Mouse (Mus musculus) embryonic facial prominence, embryonic 14.5 days (tissue): ENCODE measurements around the gene Gm17079. TPM values are rescaled to one million over a fixed set of nuclear protein-coding genes. Genes with fewer than 3 reads are reported as not detected.
A peak's percentile ranks its signal among the peaks of the same experiment; 100 is the strongest.
"Not testable (repeated sequence)": the region's sequence is repeated elsewhere in the genome, so short reads cannot be mapped to it uniquely, and the experiment has no call there.

ENCODE experiments used
- ATAC-seq: fragments of 200-750 bp; cut with Nextera tagmentation; 2 replicates; pipeline ENCODE4 v1.8.0; 2017; ENCODE audit warnings: low read depth, moderate number of reproducible peaks, moderate TSS enrichment
- DNase-seq: peaks from one replicate; pipeline ENCODE4 v3.0.0-alpha.2; 2015; ENCODE audit warnings: low spot score
- H3K27ac ChIP-seq: fragments of 300-500 bp; sonication (generic); replicated peaks from 2 replicates; pipeline ENCODE4 v1.5.1; 2014; ENCODE audit warnings: low read depth, mild to moderate bottlenecking, low read length, moderate library complexity
- H3K27me3 ChIP-seq: fragments of 300-500 bp; sonication (generic); replicated peaks from 2 replicates; pipeline ENCODE4 v1.6.1; 2014; ENCODE audit warnings: low read length; ENCODE audit not compliant: control insufficient read depth, insufficient read depth
- H3K36me3 ChIP-seq: fragments of 300-500 bp; sonication (generic); 2 replicates; pipeline ENCODE4 v1.6.1; 2014; ENCODE audit warnings: low read length, mixed read lengths; ENCODE audit not compliant: control insufficient read depth, insufficient read depth
- H3K4me1 ChIP-seq: fragments of 300-500 bp; sonication (generic); 2 replicates; pipeline ENCODE4 v1.6.1; 2014; ENCODE audit warnings: antibody characterized with exemption, low read length; ENCODE audit not compliant: control insufficient read depth, insufficient read depth
- H3K4me2 ChIP-seq: fragments of 300-500 bp; sonication (generic); 2 replicates; pipeline ENCODE4 v1.6.1; 2014; ENCODE audit warnings: low read depth, mild to moderate bottlenecking, low read length, moderate library complexity, mixed read lengths
- H3K4me3 ChIP-seq: fragments of 300-500 bp; sonication (generic); 2 replicates; pipeline ENCODE4 v1.5.1; 2014; ENCODE audit warnings: low read depth, mild to moderate bottlenecking, low read length
- H3K9ac ChIP-seq: fragments of 300-500 bp; sonication (generic); 2 replicates; pipeline ENCODE4 v1.6.1; 2014; ENCODE audit warnings: low read depth, mild to moderate bottlenecking, low read length, moderate library complexity, mixed read lengths
- H3K9me3 ChIP-seq: fragments of 300-500 bp; sonication (generic); 2 replicates; pipeline ENCODE4 v1.6.1; 2016; ENCODE audit warnings: low read length; ENCODE audit not compliant: control insufficient read depth
- WGBS: fragments of 180-500 bp; shearing (Covaris S2); extraction: QIAGEN DNeasy Blood & Tissue Kit; methylation state at CpG from one replicate; pipeline ENCODE4 v1.1.7; 2014; 5-methylcytosine and 5-hydroxymethylcytosine counted together
- polyA plus RNA-seq: library from polyadenylated mRNA; unstranded; fragments of >200 nt; fragmentation: Nextera tagmentation; extraction: Ambion mirVana; gene quantifications from 2 replicates; pipeline ENCODE4 v1.2.1, GENCODE M21; 2014

Gm17079 gene
- polyA plus RNA-seq, result not detected in 2 replicates

GRCm38 (mm10) chr14:51695368-51695767 is at the start of gene Gm17079:
Gene Gm17079 (minus strand): TSS chr14:51695468.
- no CpG with 5 or more reads among the region's 2 CpGs for WGBS
- ATAC-seq, H3K36me3 ChIP-seq, H3K4me2 ChIP-seq, H3K4me1 ChIP-seq, H3K9me3 ChIP-seq, H3K4me3 ChIP-seq, H3K27me3 ChIP-seq, DNase-seq, H3K27ac ChIP-seq, H3K9ac ChIP-seq: not testable (repeated sequence)

- peaks cover 45% of the 10 kb centered on the region for H3K27me3 ChIP-seq
Measured at GRCm38 (mm10) chr14:51740347-51741170, 45.3 kb upstream of the Gm17079 start.

GRCm38 (mm10) chr14:51739150-51739993 is 44.1 kb upstream of the Gm17079 start:
- peak overlapping the region; percentile 89 for H3K4me2 ChIP-seq
- ATAC-seq (no peak), DNase-seq (no peak)
- WGBS, result under 1% methylated on average over 20 of the region's 24 CpGs
- H3K36me3 ChIP-seq, result no peaks in the 10 kb centered on the region
- peak overlapping the region; percentile 45 for H3K4me3 ChIP-seq
- H3K27me3 ChIP-seq, result peaks cover 45% of the 10 kb centered on the region
- H3K27ac ChIP-seq, result no peak overlapping the region
- H3K9ac ChIP-seq, result peak overlapping the region; percentile 3; the same call in 1 of the 2 replicates
- peaks cover 7% of the 10 kb centered on the region; the same call in 1 of the 2 replicates for H3K4me1 ChIP-seq
- H3K9me3 ChIP-seq, result no peaks in the 10 kb centered on the region

More at GRCm38 (mm10) chr14:51740347-51741170, 45.3 kb upstream of the Gm17079 start:
- Histone ChIP-seq H3K4me3 (peak overlapping the region; percentile 45), H3K4me1 (peaks cover 7% of the 10 kb centered on the region; the same call in 1 of the 2 replicates), H3K9me3 (no peaks in the 10 kb centered on the region), H3K9ac (peak overlapping the region; percentile 53), H3K27ac (no peak overlapping the region), H3K36me3 (no peaks in the 10 kb centered on the region), H3K4me2 (peak overlapping the region; percentile 89)
- WGBS, result 1% methylated on average over 39 of the region's 42 CpGs
- ATAC-seq (peak; percentile 15; the same call in 1 of the 2 replicates), DNase-seq (peak; percentile 24)

GRCm38 (mm10) chr14:51738411-51739149 is 43.3 kb upstream of the Gm17079 start:
- Histone ChIP-seq H3K4me1 (peaks cover 7% of the 10 kb centered on the region; the same call in 1 of the 2 replicates), H3K36me3 (no peaks in the 10 kb centered on the region), H3K4me3 (peak overlapping the region; percentile 45), H3K27me3 (peaks cover 45% of the 10 kb centered on the region), H3K9ac (peak overlapping the region; percentile 3; the same call in 1 of the 2 replicates), H3K4me2 (peak overlapping the region; percentile 89), H3K9me3 (no peaks in the 10 kb centered on the region), H3K27ac (no peak overlapping the region)
- 3% methylated on average over 28 of the region's 29 CpGs for WGBS
- no peak for ATAC-seq
- DNase-seq, result no peak

GRCm38 (mm10) chr14:51737967-51738366 is 42.7 kb upstream of the Gm17079 start:
- H3K27ac ChIP-seq, result no peak overlapping the region
- no peak for DNase-seq
- no peak overlapping the region for H3K4me3 ChIP-seq
- H3K36me3 ChIP-seq, result no peaks in the 10 kb centered on the region
- no peak overlapping the region for H3K4me2 ChIP-seq
- H3K4me1 ChIP-seq, result peaks cover 7% of the 10 kb centered on the region; the same call in 1 of the 2 replicates
- no peaks in the 10 kb centered on the region for H3K9me3 ChIP-seq
- no peak for ATAC-seq
- H3K27me3 ChIP-seq, result peaks cover 45% of the 10 kb centered on the region
- H3K9ac ChIP-seq, result no peak overlapping the region
- 15% methylated on average over 12 of the region's 12 CpGs for WGBS

GRCm38 (mm10) chr14:51717083-51717482 is 21.8 kb upstream of the Gm17079 start, which contains the start of gene Gm5800:
Gene Gm5800 (minus strand): TSS chr14:51717183.
- ATAC-seq (no peak), DNase-seq (no peak)
- Histone ChIP-seq H3K9ac (no peak within 1 kb of the TSS), H3K36me3 (no peaks in the 10 kb centered on the region), H3K9me3 (no peaks in the 10 kb centered on the region), H3K4me3 (no peak within 1 kb of the TSS), H3K4me2 (no peak within 1 kb of the TSS), H3K27ac (no peak within 1 kb of the TSS), H3K4me1 (no peaks in the 10 kb centered on the region), H3K27me3 (no peaks in the 10 kb centered on the region)
- WGBS, result 38% methylated on average over 1 of the region's 1 CpGs

GRCm38 (mm10) chr14:51677269-51677668 is 18.0 kb downstream of the Gm17079 start:
- 89% methylated on average over 5 of the region's 5 CpGs for WGBS
- ATAC-seq (no peak), DNase-seq (no peak)
- Histone ChIP-seq H3K4me1 (no peaks in the 10 kb centered on the region), H3K4me2 (no peak overlapping the region), H3K9me3 (no peaks in the 10 kb centered on the region), H3K4me3 (no peak overlapping the region), H3K9ac (no peak overlapping the region), H3K27ac (no peak overlapping the region), H3K27me3 (no peaks in the 10 kb centered on the region), H3K36me3 (no peaks in the 10 kb centered on the region)
